Mouse (Mus musculus) intestine, postnatal 0 days (tissue): ENCODE results near the gene Snx10. TPM values are rescaled to one million over a fixed set of nuclear protein-coding genes. Genes with fewer than 3 reads are reported as not detected.
"Not testable (repeated sequence)": the region's sequence is repeated elsewhere in the genome, so short reads cannot be mapped to it uniquely, and the experiment has no call there.

Source experiments
- ATAC-seq: fragments of 200-750 bp; cut with Nextera tagmentation; 2 replicates; pipeline ENCODE4 v1.8.0; 2017; ENCODE audit warnings: mild to moderate bottlenecking, moderate TSS enrichment, moderate library complexity
- H3K27ac ChIP-seq: fragments of 300-500 bp; sonication (generic); 2 replicates; pipeline ENCODE4 v1.5.1; 2014; ENCODE audit warnings: mild to moderate bottlenecking, low read depth, low read length, moderate library complexity
- H3K27me3 ChIP-seq: fragments of 300-500 bp; sonication (generic); replicated peaks from 2 replicates; pipeline ENCODE4 v1.6.1; 2014; ENCODE audit warnings: low read length, mixed read lengths; ENCODE audit not compliant: control insufficient read depth, insufficient read depth
- H3K36me3 ChIP-seq: fragments of 300-500 bp; sonication (generic); 2 replicates; pipeline ENCODE4 v1.6.1; 2014; ENCODE audit warnings: mild to moderate bottlenecking, moderate library complexity; ENCODE audit not compliant: control insufficient read depth, insufficient read depth
- H3K4me1 ChIP-seq: fragments of 300-500 bp; sonication (generic); replicated peaks from 2 replicates; pipeline ENCODE4 v1.6.1; 2014; ENCODE audit warnings: antibody characterized with exemption, low read length, mixed read lengths; ENCODE audit not compliant: control insufficient read depth, insufficient read depth
- H3K4me2 ChIP-seq: fragments of 300-500 bp; sonication (generic); replicated peaks from 2 replicates; pipeline ENCODE4 v1.6.1; 2014; ENCODE audit warnings: low read depth, mild to moderate bottlenecking, moderate library complexity
- H3K4me3 ChIP-seq: fragments of 300-500 bp; sonication (generic); 2 replicates; pipeline ENCODE4 v1.5.1; 2014; ENCODE audit warnings: low read depth, low read length
- H3K9ac ChIP-seq: fragments of 300-500 bp; sonication (generic); 2 replicates; pipeline ENCODE4 v1.6.1; 2014; ENCODE audit warnings: mild to moderate bottlenecking, low read depth, low read length
- H3K9me3 ChIP-seq: fragments of 300-500 bp; sonication (generic); 2 replicates; pipeline ENCODE4 v1.6.1; 2016; ENCODE audit warnings: mixed run types; ENCODE audit not compliant: control insufficient read depth
- CTCF ChIP-seq: sonication (generic); IDR thresholded peaks from 2 replicates; pipeline ENCODE4 v1.5.1; 2016; ENCODE audit warnings: low read depth, mild to moderate bottlenecking, control low read depth, antibody characterized with exemption, moderate library complexity
- WGBS: fragments of 180-500 bp; shearing (Covaris S2); extraction: QIAGEN DNeasy Blood & Tissue Kit; methylation state at CpG from one replicate; pipeline ENCODE4 v1.1.7; 2014; 5-methylcytosine and 5-hydroxymethylcytosine counted together
- polyA plus RNA-seq: library from polyadenylated mRNA; unstranded; fragments of >200 nt; fragmentation: Nextera tagmentation; extraction: Ambion mirVana; gene quantifications from 2 replicates; pipeline ENCODE4 v1.2.1, GENCODE M21; 2015

Snx10 gene
- 8.4 and 10.1 TPM in 2 replicates for polyA plus RNA-seq

DNA sequence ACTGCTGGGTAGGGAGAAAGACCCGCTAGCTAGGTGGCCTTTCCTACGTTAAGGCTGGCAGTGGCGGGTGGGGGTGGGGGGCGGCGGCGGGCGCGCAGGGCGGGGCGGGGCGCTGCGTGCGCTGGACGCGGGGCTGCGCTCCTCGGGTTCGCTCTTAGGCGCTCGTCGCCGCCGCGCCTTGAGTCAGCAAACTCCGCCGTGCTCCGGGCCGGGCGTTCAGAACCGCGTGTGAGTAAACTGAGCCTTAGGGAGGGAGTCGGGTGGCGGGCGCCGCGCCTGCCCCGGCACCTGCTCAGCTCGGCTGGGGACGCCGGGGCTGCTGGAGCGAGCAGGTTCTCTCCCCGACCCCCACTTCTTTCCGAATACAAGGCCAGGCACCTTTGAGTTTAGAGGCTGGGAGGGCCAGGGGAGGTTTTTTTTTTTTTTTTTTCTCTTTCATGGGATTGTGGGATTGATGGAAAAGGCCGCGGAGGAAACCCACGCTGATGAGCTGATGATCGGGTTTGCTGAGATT, at the start of gene Snx10:
Snx10 (plus strand) TSS at position 95 of the 514 bp plus-strand sequence.
- Histone ChIP-seq H3K27ac (no peak within 1 kb of the TSS), H3K4me1 (no peaks in the 10 kb centered on the region; the same call in 1 of the 2 replicates), H3K9ac (peak within 1 kb of the TSS; percentile 45), H3K4me3 (peak within 1 kb of the TSS; percentile 60), H3K36me3 (no peaks in the 10 kb centered on the region), H3K4me2 (peak within 1 kb of the TSS; percentile 95), H3K9me3 (no peaks in the 10 kb centered on the region), H3K27me3 (no peaks in the 10 kb centered on the region)
- ATAC-seq: peak; percentile 57; the same call in 1 of the 2 replicates
- no peak for TF ChIP-seq CTCF
- under 1% methylated on average over 47 of the region's 47 CpGs for WGBS

DNA sequence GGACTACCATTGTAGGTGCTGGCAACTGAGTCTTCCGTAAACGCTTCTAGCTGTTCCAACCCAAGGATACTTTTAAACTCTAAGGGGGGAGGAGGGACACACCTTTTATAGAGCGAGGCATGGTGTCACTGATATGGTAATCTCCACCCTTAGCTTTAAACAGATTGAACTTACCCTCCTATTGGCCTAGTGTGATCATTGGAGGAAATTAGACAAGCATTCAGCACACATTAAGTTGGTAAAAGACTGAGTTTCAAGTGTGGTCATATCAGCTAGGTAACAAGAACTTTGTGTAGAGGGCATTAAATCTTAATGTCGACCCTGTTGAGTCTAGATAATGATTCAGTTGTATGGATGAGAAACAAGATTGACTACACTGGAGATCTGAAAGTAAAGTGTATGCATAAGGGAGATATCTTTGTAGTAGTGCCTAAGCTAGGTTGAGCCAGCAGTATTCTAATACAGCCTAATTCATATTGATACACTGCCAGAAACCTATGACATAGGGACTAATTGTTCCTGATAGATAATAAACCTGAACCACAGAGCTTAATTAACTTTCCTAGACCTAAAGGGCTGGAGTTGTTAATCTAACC, 44.5 kb upstream of the Snx10 start:
- ATAC-seq: no peak
- H3K27ac ChIP-seq: no peak overlapping the region
- H3K4me1 ChIP-seq: no peaks in the 10 kb centered on the region
- TF ChIP-seq CTCF: no peak
- peaks cover 64% of the 10 kb centered on the region for H3K36me3 ChIP-seq
- H3K9ac ChIP-seq: no peak overlapping the region
- H3K4me2 ChIP-seq: no peak overlapping the region
- WGBS: 88% methylated on average over 4 of the region's 4 CpGs
- H3K27me3 ChIP-seq: no peaks in the 10 kb centered on the region
- H3K9me3 ChIP-seq: no peaks in the 10 kb centered on the region
- H3K4me3 ChIP-seq: no peak overlapping the region

- no peak overlapping the region for H3K4me3 ChIP-seq
- H3K27me3 ChIP-seq: no peaks in the 10 kb centered on the region
- H3K9ac ChIP-seq: no peak overlapping the region
- H3K27ac ChIP-seq: no peak overlapping the region
- TF ChIP-seq CTCF: no peak
- H3K4me2 ChIP-seq: no peak overlapping the region
- peaks cover 54% of the 10 kb centered on the region for H3K36me3 ChIP-seq
- H3K9me3 ChIP-seq: no peaks in the 10 kb centered on the region
- no peaks in the 10 kb centered on the region for H3K4me1 ChIP-seq
- WGBS: 93% methylated on average over 8 of the region's 8 CpGs
- ATAC-seq: no peak
Measured at GRCm38 (mm10) chr6:51481548-51481947, 42.2 kb upstream of the Snx10 start.

- Histone ChIP-seq H3K27ac (no peak overlapping the region), H3K4me2 (no peak overlapping the region), H3K9ac (no peak overlapping the region), H3K36me3 (peaks cover 37% of the 10 kb centered on the region), H3K4me1 (no peaks in the 10 kb centered on the region), H3K9me3 (no peaks in the 10 kb centered on the region), H3K4me3 (no peak overlapping the region), H3K27me3 (no peaks in the 10 kb centered on the region)
- TF ChIP-seq CTCF: no peak
- ATAC-seq: no peak
- 98% methylated on average over 3 of the region's 3 CpGs for WGBS
Measured at GRCm38 (mm10) chr6:51483861-51484260, 39.8 kb upstream of the Snx10 start.

DNA sequence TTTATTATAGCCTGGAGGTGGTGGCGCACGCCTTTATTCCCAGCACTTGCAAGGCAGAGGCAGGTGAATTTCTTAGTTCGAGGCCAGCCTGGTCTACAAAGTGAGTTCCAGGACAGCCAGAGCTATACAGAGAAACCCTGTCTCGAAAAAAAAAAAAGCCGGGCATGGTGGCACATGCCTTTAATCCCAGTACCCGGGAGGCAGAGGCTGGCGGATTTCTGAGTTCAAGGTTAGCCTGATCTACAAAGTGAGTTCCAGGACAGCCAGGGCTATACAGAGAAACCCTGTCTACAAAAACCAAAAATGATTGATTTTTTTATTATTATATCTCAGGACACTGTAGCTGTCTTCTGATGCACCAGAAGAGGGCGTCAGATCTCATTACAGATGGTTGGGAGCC, 39.1 kb upstream of the Snx10 start:
- not testable (repeated sequence) for H3K27ac ChIP-seq, H3K4me2 ChIP-seq, H3K4me3 ChIP-seq, H3K9ac ChIP-seq, H3K27me3 ChIP-seq, ATAC-seq, H3K4me1 ChIP-seq, H3K9me3 ChIP-seq
- peak; percentile 30 for TF ChIP-seq CTCF
- H3K36me3 ChIP-seq: peaks cover 30% of the 10 kb centered on the region
- 89% methylated on average over 8 of the region's 8 CpGs for WGBS

- Histone ChIP-seq H3K4me2 (no peak overlapping the region), H3K4me1 (no peaks in the 10 kb centered on the region), H3K4me3 (no peak overlapping the region), H3K36me3 (peaks cover 19% of the 10 kb centered on the region), H3K27me3 (no peaks in the 10 kb centered on the region), H3K9ac (no peak overlapping the region), H3K27ac (no peak overlapping the region), H3K9me3 (no peaks in the 10 kb centered on the region)
- TF ChIP-seq CTCF: no peak
- ATAC-seq: no peak
- WGBS: 47% methylated on average over 2 of the region's 2 CpGs
Measured at GRCm38 (mm10) chr6:51485646-51486045, 38.1 kb upstream of the Snx10 start.
